Mouse (Mus musculus): ENCODE measurements around the gene Lsamp. TPM values are rescaled to one million over a fixed set of nuclear protein-coding genes. Genes with fewer than 3 reads are reported as not detected.
A peak's percentile ranks its signal among the peaks of the same experiment; 100 is the strongest.

The Lsamp gene
- polyA plus RNA-seq, 1 experiment from 2014 or later: 30.5 TPM

DNA sequence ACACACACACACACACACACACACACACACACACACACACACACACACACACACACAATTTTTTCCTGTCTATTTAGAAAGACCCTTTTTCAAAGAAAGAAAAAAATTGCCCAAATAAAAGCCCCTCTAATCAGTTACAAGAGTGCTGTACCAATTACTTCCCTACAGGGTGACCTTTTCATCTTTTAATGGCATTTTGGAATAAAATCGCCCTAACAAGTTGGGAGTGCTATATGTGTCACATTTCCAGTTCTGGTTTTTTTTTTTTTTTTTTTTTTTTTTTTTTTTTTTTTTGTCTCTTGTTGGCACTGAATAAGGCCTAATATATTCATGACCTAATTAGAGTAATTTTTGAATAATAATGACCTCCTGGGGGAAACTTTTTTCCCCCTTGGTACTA lies 923.7 kb downstream of the Lsamp start:
- no peak overlapping the region for H3K4me2 ChIP-seq (replicated peaks)
- no peaks in the 10 kb centered on the region for H3K36me3 ChIP-seq
- H3K9me3 ChIP-seq: no peaks in the 10 kb centered on the region
- no peak overlapping the region for H3K27ac ChIP-seq (replicated peaks)
- 61% methylated on average over 1 of the region's 1 CpGs for WGBS
- no peaks in the 10 kb centered on the region for H3K4me1 ChIP-seq
- no peak for ATAC-seq (ENCODE audit: low FRiP score, low read depth)
- no peak overlapping the region for H3K9ac ChIP-seq (replicated peaks)
- H3K27me3 ChIP-seq: no peaks in the 10 kb centered on the region
- no peak overlapping the region for H3K4me3 ChIP-seq

GRCm38 (mm10) chr16:40914141-40914540 lies 930.0 kb downstream of the Lsamp start:
- 88% methylated on average over 2 of the region's 2 CpGs for WGBS

GRCm38 (mm10) chr16:40930596-40930995 lies 946.4 kb downstream of the Lsamp start:
- Histone ChIP-seq H3K4me1 (no peaks in the 10 kb centered on the region), H3K27me3 (no peaks in the 10 kb centered on the region), H3K9ac (replicated peaks) (no peak overlapping the region), H3K9me3 (no peaks in the 10 kb centered on the region), H3K4me3 (no peak overlapping the region), H3K36me3 (no peaks in the 10 kb centered on the region), H3K27ac (replicated peaks) (no peak overlapping the region), H3K4me2 (replicated peaks) (no peak overlapping the region)
- no peak for ATAC-seq (ENCODE audit: low FRiP score, low read depth)
- WGBS: 95% methylated on average over 4 of the region's 4 CpGs

More at GRCm38 (mm10) chr16:40914141-40914540, 930.0 kb downstream of the Lsamp start:
- H3K36me3 ChIP-seq: no peaks in the 10 kb centered on the region
- no peak overlapping the region for H3K27ac ChIP-seq (replicated peaks)
- H3K9ac ChIP-seq (replicated peaks): no peak overlapping the region
- no peak overlapping the region for H3K4me2 ChIP-seq (replicated peaks)
- no peaks in the 10 kb centered on the region for H3K4me1 ChIP-seq
- no peak for ATAC-seq (ENCODE audit: low FRiP score, low read depth)
- no peaks in the 10 kb centered on the region for H3K9me3 ChIP-seq
- no peak overlapping the region for H3K4me3 ChIP-seq
- no peaks in the 10 kb centered on the region for H3K27me3 ChIP-seq

GRCm38 (mm10) chr16:40942266-40942665 lies 958.1 kb downstream of the Lsamp start:
- no peak for ATAC-seq (ENCODE audit: low FRiP score, low read depth)
- H3K36me3 ChIP-seq: no peaks in the 10 kb centered on the region
- no peak overlapping the region for H3K27ac ChIP-seq (replicated peaks)
- 92% methylated on average over 3 of the region's 3 CpGs for WGBS
- no peaks in the 10 kb centered on the region for H3K27me3 ChIP-seq
- no peaks in the 10 kb centered on the region for H3K9me3 ChIP-seq
- H3K4me2 ChIP-seq (replicated peaks): no peak overlapping the region
- no peak overlapping the region for H3K9ac ChIP-seq (replicated peaks)
- H3K4me3 ChIP-seq: no peak overlapping the region
- H3K4me1 ChIP-seq: peaks cover 3% of the 10 kb centered on the region; the same call in 1 of the 2 replicates

DNA sequence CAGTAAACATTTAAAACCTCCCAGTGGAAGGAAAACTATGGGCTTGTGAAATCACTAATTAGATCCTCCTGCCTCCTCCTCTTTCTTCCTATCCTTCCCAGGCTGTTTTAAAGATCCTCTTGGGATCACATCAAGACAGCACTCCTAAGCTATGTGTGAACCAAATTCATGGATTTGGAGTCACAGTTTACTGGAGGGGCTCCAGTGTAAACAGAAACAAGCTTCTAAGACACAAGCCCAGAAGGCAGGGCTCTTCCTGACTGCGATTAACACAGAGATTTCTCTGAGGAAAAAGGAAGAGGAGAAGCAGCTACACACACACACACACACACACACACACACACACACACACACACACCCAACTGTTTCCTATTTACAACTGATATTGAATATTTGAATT lies 961.7 kb downstream of the Lsamp start:
- no peaks in the 10 kb centered on the region for H3K9me3 ChIP-seq
- no peak overlapping the region for H3K4me3 ChIP-seq
- peaks cover 3% of the 10 kb centered on the region; the same call in 1 of the 2 replicates for H3K4me1 ChIP-seq
- no peak overlapping the region for H3K9ac ChIP-seq (replicated peaks)
- whole genome bisulfite sequencing: 17% methylated on average over 1 of the region's 1 CpGs
- H3K27me3 ChIP-seq: no peaks in the 10 kb centered on the region
- H3K4me2 ChIP-seq (replicated peaks): no peak overlapping the region
- ATAC-seq (ENCODE audit: low FRiP score, low read depth): no peak
- no peaks in the 10 kb centered on the region for H3K36me3 ChIP-seq
- H3K27ac ChIP-seq (replicated peaks): 0 out of 2 replicates have a peak overlapping the region, but pooled peaks have one; percentile 20

GRCm38 (mm10) chr16:40948013-40948412 lies 963.9 kb downstream of the Lsamp start:
- no peak overlapping the region for H3K27ac ChIP-seq (replicated peaks)
- H3K9ac ChIP-seq (replicated peaks): no peak overlapping the region
- no peaks in the 10 kb centered on the region for H3K27me3 ChIP-seq
- no peak overlapping the region for H3K4me2 ChIP-seq (replicated peaks)
- peaks cover 3% of the 10 kb centered on the region; the same call in 1 of the 2 replicates for H3K4me1 ChIP-seq
- no peaks in the 10 kb centered on the region for H3K9me3 ChIP-seq
- H3K4me3 ChIP-seq: no peak overlapping the region
- H3K36me3 ChIP-seq: no peaks in the 10 kb centered on the region
- ATAC-seq (ENCODE audit: low FRiP score, low read depth): no peak

- Histone ChIP-seq H3K4me3 (no peak overlapping the region), H3K9me3 (no peaks in the 10 kb centered on the region), H3K27me3 (no peaks in the 10 kb centered on the region), H3K9ac (replicated peaks) (no peak overlapping the region), H3K27ac (replicated peaks) (no peak overlapping the region), H3K4me1 (no peaks in the 10 kb centered on the region), H3K4me2 (replicated peaks) (no peak overlapping the region), H3K36me3 (no peaks in the 10 kb centered on the region)
- WGBS: 82% methylated on average over 2 of the region's 2 CpGs
- no peak for ATAC-seq (ENCODE audit: low FRiP score, low read depth)
Observed at GRCm38 (mm10) chr16:40959211-40959610, 975.0 kb downstream of the Lsamp start.

DNA sequence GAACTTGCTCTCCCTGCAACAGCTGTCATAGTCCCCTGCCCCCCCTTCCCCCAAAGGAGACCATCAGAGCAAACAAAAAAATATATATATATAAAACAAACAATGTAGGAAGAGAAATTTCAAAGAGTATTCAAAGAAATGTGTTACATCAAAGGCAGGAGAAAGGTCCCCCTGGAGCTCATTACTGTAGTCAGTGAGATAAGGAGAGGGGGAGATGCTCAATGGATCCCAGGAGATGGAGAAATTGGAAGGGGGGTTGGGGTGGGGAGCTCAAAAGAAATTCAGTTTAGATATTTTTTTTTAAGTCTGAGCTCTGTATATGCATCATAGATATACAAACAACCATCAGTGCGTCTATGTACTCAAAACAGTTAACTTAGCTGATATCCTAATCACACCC lies 976.4 kb downstream of the Lsamp start:
- ATAC-seq (ENCODE audit: low FRiP score, low read depth): peak; percentile 27; the same call in 1 of the 2 replicates
- WGBS: 90% methylated on average over 1 of the region's 1 CpGs
- no peak overlapping the region for H3K9ac ChIP-seq (replicated peaks)

DNA sequence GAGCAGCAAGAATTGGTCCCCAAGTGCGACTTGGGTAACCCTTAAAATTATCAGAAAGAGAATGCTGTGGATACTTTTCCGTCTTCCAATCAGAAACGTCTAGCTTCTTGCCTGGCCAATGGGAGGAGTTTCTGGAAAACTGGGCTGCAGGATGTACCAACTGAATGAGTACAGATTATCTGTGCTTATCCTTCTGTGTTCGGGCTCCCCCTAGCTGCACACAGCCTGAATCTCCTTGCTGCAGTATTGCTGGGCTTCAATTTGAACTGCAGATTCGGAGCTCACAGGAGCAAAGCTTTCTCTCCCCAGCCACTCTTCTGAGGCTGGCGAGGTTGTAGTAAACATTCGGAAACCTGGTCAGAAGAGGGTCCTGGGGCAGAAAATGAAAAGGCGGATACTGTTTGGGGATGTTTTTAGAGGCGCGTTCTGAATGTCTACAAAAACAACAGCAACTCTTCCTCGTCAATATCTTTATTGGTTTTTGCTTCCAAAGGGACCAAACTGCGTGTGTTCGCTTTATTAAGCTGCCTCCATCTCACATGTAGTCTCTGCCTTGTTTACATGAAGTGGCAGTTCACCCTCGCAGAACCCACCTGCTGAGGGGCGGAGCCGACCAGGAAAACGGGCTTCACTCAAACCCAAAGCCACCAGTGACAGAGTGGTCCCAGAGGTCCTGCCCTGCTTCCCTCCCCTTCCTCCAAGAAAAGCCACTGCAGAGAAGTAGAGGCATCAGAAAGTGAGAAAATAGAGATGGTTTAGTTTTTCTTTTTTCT lies 984.1 kb downstream of the Lsamp start:
- Histone ChIP-seq H3K27ac (replicated peaks) (no peak overlapping the region), H3K4me3 (peak overlapping the region; percentile 26), H3K27me3 (no peaks in the 10 kb centered on the region), H3K4me1 (no peaks in the 10 kb centered on the region), H3K36me3 (no peaks in the 10 kb centered on the region), H3K9me3 (no peaks in the 10 kb centered on the region), H3K9ac (replicated peaks) (peak overlapping the region; percentile 39; the same call in 1 of the 2 replicates), H3K4me2 (replicated peaks) (peak overlapping the region; percentile 48)
- ATAC-seq (ENCODE audit: low FRiP score, low read depth): peak; percentile 99
- WGBS: 25% methylated on average over 17 of the region's 17 CpGs

More for the DNA sequence above, 976.4 kb downstream of the Lsamp start:
- no peaks in the 10 kb centered on the region for H3K27me3 ChIP-seq
- no peak overlapping the region for H3K4me3 ChIP-seq
- no peak overlapping the region for H3K27ac ChIP-seq (replicated peaks)
- H3K4me1 ChIP-seq: no peaks in the 10 kb centered on the region
- no peaks in the 10 kb centered on the region for H3K36me3 ChIP-seq
- no peaks in the 10 kb centered on the region for H3K9me3 ChIP-seq
- H3K4me2 ChIP-seq (replicated peaks): no peak overlapping the region

DNA sequence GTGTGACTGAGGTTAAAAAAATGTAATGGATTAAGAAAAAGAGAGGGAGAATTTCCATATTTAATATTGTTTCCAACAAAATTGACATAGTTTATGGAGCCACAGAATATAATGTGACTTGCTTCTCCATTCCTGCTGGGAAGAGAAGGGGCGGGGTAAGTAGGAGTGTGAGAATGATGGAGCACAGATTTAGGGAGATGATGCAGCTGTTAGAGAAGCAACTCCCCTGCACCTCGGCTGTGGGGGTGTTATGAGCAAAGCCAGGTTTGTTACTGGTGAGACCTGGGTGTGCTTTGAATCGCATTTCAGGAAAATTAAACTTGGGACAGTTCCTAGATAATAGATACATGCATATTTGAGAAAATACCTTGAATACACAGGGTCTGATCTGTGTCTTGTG lies 987.2 kb downstream of the Lsamp start:
- Histone ChIP-seq H3K4me2 (replicated peaks) (no peak overlapping the region), H3K9me3 (no peaks in the 10 kb centered on the region), H3K27ac (replicated peaks) (no peak overlapping the region), H3K4me1 (no peaks in the 10 kb centered on the region; the same call in 1 of the 2 replicates), H3K36me3 (no peaks in the 10 kb centered on the region), H3K27me3 (no peaks in the 10 kb centered on the region), H3K4me3 (no peak overlapping the region), H3K9ac (replicated peaks) (no peak overlapping the region)
- WGBS: 76% methylated on average over 3 of the region's 3 CpGs
- no peak for ATAC-seq (ENCODE audit: low FRiP score, low read depth)

GRCm38 (mm10) chr16:40974084-40974483 lies 989.9 kb downstream of the Lsamp start:
- no peak for ATAC-seq (ENCODE audit: low FRiP score, low read depth)
- WGBS: 69% methylated on average over 2 of the region's 2 CpGs

DNA sequence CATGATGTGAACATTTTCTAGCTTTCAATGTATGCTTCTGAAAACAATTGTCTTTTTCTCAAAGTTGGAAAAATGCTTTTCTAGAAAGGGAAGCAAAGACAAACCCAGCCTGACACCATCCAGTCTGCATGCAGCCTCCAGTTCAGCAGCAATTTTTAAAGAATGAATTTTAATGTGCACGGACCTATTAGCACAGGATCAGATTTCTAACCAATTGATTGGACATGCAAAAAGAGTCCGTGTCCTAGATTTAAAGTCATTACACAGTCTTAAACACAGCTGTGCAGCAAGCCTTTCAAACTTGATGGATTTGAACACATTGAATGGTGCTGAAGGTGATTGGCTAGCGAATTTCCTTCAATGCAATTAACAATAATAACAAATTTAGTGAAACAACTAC lies 998.9 kb downstream of the Lsamp start:
- Histone ChIP-seq H3K4me2 (replicated peaks) (no peak overlapping the region), H3K9ac (replicated peaks) (no peak overlapping the region), H3K27ac (replicated peaks) (no peak overlapping the region), H3K4me1 (no peaks in the 10 kb centered on the region), H3K36me3 (no peaks in the 10 kb centered on the region), H3K27me3 (no peaks in the 10 kb centered on the region), H3K9me3 (no peaks in the 10 kb centered on the region), H3K4me3 (no peak overlapping the region)
- no peak for ATAC-seq (ENCODE audit: low FRiP score, low read depth)
- WGBS: 55% methylated on average over 3 of the region's 3 CpGs

More at GRCm38 (mm10) chr16:40974084-40974483, 989.9 kb downstream of the Lsamp start:
- no peak overlapping the region for H3K27ac ChIP-seq (replicated peaks)
- no peak overlapping the region for H3K4me2 ChIP-seq (replicated peaks)
- H3K9me3 ChIP-seq: no peaks in the 10 kb centered on the region
- no peaks in the 10 kb centered on the region for H3K36me3 ChIP-seq
- H3K4me1 ChIP-seq: no peaks in the 10 kb centered on the region; the same call in 1 of the 2 replicates
- no peak overlapping the region for H3K4me3 ChIP-seq
- H3K9ac ChIP-seq (replicated peaks): no peak overlapping the region
- H3K27me3 ChIP-seq: no peaks in the 10 kb centered on the region

Data from midbrain, embryonic 12.5 days (tissue).